Mouse (Mus musculus) brain, embryonic 14.5 days (tissue): ENCODE results near the gene Ttll11.

Experiments used
- CTCF ChIP-seq: fragments of 200-500 bp; IDR thresholded peaks from 2 replicates; pipeline ENCODE4 v1.5.1; 2012; ENCODE audit warnings: inconsistent platforms, mild to moderate bottlenecking, moderate library complexity, borderline replicate concordance; ENCODE audit not compliant: insufficient read depth, insufficient read length; ENCODE audit errors: extremely low read depth
- POLR2A ChIP-seq: fragments of 200-500 bp; IDR thresholded peaks from 2 replicates; pipeline ENCODE4 v1.6.1; 2012; ENCODE audit warnings: mild to moderate bottlenecking, inconsistent platforms, borderline replicate concordance; ENCODE audit not compliant: poor library complexity, insufficient read depth, insufficient read length, severe bottlenecking; ENCODE audit errors: extremely low read depth

GRCm38 (mm10) chr2:35957471-35958140 is 22.1 kb downstream of the Ttll11 start:
- TF ChIP-seq POLR2A (no peak), CTCF (no peak)
